Mouse (Mus musculus): Measurements from ENCODE around the gene Raet1e.
"Not testable (repeated sequence)": the region's sequence is repeated elsewhere in the genome, so short reads cannot be mapped to it uniquely, and the experiment has no call there.

Gene Raet1e

DNA sequence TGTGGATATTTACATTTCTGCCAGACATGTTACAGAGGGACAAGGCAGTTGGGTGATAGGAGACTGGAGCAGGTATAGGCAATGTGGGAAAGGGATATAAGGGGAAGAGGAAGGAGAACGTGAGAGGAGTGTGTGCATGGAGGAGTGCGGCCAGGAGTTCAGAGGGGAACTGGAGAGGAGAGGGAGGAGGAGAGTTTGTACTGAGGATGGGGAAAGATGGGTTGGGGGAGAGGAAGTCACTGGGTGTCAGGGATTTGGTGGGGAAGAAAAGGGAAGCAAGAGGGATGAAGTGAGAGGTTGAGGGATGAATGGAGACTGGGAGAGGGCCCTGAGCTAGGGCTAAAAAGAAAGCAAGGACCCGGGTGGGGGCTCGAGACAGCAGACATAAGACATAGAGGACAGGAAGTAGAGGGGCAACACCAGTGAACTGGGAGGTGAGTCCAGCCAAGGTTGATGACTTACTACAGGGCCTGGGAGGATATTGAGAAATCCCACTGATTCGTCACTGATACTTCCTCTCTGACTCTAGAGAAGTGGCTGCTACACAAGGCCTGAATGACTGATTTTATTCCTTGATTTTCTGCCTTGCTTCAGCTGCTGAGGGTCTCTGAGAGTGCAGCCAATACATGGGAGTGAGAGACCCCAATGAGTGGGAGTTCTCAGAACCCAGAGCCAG, 7.1 kb downstream of the Raet1e start:
- DNase-seq: not testable (repeated sequence)

DNA sequence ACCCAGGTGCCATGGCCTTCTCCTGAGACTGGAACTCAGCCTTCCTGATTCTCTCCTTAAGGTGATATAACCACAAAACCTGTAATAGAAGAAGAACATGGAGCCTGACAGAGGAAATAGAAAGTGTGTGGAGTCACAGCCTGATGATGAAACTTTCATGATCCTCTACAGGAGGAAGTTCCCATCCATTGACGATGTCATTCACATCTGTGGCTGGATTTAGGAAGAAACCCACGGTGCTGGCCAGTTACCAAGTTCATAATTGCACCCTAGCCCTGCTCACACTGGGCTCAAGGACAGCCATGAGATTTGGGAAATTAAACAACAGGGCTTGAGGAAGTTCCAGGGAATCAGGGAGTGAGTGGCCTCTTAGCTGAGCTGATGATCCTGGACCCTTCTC, 7.7 kb downstream of the Raet1e start:
- DNase-seq: not testable (repeated sequence)

DNA sequence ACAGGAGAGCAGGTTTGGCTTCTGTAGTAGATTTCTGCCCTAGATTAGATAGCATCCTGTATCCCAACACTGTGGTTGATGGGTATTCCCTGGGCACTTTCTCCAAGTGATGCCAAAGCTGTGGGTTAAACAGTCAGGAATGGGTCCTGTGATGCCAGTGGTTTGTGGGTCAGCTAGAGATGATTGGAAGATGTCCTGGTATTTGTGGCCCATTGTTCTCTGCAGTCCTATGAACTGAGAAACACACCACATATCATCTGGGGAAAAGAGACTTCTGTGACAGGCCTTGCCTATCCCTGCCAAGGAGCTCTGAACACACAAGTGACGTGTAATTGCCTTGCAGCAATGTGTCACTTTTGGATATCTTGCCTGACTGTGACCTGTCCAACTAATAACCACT, 8.7 kb downstream of the Raet1e start:
- DNase-seq: not testable (repeated sequence)

DNA sequence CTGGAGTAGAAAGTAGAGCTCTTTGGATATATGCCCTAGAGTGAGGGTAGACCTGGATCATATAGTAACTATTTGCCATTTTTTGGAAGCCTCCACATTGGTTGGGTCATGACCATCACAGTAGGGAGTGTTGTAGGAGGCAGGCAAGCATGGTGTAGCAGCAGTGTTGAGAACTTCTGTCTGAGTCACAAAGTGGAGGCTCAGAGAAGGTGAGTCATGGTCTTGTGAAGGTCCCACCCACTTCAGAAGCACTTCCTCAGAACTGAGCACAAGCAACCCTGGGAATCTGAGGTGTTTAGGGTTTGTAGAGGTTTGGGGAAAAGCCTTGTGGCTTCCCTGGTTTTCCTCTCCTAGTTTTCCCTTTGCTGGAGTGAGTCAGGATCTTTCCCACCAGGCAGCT, 10.7 kb downstream of the Raet1e start:
- not testable (repeated sequence) for DNase-seq

DNA sequence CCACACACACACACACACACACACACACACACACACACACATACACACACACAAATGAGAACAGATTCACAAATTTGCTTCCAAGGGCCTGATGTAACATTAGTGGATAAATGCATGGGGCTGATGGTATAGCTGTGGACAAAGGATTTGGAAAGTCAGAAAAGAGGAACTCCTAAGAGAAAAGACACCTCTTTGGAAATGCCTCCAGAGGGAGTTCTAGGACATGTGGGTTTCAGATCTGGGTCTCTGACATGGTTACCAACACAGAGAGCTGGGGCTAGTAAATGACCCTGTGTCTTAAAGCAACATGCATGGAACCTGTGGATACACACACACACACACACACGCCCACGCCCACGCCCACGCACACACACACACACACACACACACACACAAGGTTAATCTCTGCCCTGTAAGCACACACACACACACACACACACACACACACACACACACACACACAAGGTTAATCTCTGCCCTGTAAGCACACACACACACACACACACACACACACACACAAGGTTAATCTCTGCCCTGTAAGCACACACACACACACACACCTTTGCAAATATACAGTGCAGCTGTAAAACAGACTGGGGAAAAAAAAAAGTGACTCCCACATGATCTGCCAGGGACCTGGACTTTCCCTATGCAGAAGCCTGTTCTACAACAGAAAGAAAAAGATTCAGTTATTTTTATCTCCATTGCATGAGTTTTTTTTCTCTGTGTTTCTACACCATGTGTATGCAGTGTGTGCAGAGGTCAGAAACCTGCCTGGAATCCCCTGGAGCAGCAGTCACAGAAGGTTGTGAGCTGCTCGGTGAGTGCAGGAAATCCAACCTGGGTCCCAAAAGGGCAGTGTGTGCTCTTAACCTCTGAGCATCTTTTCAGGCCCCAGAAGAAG, 14.3 kb downstream of the Raet1e start:
- DNase-seq: not testable (repeated sequence)

DNA sequence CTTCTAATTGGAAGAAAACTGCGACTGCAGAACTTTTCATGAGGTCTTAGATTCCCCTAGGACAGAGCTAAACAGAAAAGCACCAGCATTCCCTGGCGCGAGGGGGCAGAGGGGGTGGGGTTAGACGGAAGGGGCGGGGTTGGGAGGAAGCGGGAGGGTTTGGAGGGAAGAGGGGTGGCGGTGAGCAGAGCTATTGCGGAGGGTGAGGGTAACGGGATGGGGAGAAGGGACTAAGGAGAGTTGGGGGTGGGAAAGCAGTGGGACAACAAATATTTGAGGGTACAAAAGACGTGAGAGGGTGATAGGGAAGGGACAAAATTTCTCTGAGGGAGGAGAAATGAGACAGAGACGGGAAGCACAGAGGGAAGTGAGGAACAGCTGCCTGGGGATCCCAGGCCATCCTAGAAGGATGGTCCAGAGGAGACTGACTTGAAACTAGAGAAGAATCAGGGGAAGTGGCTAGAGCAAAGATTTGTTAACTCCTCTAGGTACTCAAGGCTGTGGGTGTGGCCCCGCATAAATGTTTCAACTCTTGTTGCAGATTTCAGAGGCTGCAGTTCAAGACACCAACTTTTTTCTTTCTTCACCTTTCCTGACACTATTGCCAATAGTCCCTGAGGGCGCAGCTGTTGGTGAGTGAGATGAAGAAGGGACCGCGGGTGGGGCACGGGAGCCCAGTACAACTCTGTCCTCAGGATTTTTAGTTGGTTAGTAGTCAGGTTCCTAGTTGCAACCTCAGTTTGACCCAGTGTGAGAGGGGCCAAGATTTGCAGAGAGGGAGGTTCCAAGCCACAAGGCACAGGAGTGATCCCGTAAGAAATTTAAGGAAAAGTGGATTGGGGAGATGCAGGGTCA, 15.2 kb downstream of the Raet1e start:
- DNase-seq: not testable (repeated sequence)

DNA sequence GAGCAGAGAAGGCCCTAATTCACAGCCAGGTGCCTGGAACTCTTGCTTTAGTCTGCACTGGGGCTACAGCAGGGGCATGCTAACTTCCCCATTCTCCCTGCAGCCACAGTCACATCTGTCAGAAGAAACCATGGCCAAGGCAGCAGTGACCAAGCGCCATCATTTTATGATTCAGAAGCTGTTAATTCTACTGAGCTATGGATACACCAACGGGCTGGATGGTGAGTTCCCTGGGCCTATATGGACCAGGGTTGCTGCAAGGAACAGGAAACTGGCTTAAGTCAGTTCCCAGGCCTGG, 15.8 kb downstream of the Raet1e start:
- DNase-seq: not testable (repeated sequence)

DNA sequence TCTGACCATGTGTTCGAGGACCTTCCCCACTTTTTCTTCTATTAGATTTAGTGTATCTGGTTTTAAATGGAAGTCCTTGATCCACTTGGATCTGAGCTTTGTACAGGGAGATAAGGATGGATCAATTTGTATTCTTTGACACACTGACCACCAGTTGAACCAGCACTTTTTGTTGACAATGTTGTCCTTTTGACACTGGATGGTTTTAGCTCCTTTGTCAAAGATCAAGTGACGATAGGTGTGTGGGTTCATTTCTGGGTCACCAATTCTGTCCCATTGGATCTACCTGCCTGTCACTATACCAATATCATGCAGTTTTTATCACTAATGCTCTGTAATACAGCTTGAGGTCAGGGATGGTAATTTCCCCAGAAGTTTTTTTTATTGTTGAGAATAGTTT, 18.1 kb downstream of the Raet1e start:
- not testable (repeated sequence) for DNase-seq

DNA sequence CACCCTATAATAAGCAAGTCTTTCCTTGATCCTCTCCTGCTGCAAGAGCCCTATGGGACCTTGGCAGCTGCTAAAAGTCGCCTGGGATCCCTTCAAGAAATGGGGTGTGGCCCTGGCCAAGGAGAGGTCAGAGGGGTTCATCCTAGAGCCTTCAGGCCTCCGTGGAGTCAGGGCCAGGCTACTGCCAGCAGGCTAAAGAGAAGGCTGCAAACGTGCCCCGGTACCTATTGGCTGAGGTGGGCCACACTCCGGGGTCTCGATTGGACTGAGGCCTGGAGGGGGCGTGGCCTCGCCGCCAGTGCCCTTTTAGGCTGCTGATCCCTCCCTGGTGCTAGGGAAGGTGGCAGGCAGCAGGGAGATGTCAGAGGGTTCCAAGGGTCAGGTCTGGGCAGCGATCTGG, 32.7 kb downstream of the Raet1e start:
- DNase-seq: not testable (repeated sequence)

DNA sequence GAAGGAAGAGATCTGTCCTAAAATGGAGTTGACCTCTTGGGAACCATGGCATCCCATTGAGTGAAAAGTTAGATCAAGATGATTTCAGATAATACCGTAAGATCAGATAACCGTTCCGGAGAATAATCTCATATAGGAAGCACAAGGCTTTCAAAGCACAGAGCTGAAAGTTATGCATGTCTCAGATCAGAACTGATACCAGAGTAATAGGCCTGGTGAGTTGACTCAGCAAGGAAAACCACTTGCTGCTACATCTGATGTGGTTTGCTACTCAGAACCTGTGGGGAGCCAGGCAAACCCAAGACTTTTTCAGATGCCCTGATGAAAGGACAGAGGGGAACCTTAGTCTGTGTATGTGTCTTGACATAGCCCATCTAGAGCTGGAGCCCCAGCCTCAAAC, 43.0 kb downstream of the Raet1e start:
- DNase-seq: not testable (repeated sequence)

DNA sequence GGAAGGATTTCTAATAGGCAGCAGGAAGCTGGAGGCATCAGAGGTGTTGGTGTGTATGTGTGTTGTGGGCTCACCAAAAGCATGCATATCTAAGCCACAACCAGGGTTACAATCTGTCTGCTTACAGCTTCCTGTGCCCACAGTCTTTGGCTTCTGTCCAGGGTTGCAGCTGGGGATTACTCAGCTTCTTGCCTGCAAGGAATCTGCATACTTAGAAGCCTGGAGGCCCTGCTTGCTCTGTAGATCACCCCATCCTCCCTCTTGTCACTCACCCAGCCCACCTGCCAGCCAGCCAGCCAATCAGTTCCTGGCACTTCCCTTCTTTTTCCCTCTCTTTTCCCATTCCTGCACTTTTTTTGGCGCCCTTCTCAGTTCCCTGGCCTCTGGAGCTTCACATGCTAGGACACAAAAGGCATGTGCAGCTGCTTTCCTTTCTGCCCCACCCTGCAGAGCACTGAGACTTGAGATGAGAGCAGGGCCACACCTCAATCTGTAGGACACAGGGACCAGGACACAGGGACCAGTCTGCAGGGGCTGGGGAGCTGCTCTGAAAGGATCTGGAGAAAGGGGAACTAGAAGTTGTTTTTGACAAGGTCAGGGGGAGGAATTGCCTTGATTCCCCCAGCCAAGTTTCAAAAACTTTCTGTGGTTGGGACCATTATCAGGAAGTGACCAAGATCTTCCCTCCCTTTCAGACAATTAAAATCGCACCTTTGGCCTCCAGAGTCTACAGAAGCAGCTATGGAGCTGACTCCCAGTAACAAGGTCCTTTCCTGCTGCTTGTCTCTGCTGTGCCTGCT, 44.6 kb downstream of the Raet1e start:
- DNase-seq: not testable (repeated sequence)

DNA sequence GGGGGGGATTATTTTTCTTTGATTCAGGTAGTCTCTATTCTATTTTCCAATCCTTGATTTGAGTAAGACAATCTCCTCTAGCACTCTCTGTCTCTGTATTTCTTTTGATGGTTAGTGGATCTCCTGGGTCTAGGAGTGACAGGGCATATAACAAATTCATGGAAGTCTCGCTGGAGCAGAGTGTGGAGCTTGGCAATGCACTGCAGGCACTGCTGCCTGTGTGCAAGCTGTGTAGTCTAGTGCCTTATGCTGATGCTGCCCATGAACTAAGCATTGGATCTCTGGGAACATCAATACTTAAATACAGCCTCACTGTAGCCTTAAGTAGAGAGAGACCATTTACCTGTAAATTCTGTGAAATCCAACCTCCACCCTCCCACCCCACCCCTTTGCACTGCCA, 48.1 kb downstream of the Raet1e start:
- DNase-seq: not testable (repeated sequence)

DNA sequence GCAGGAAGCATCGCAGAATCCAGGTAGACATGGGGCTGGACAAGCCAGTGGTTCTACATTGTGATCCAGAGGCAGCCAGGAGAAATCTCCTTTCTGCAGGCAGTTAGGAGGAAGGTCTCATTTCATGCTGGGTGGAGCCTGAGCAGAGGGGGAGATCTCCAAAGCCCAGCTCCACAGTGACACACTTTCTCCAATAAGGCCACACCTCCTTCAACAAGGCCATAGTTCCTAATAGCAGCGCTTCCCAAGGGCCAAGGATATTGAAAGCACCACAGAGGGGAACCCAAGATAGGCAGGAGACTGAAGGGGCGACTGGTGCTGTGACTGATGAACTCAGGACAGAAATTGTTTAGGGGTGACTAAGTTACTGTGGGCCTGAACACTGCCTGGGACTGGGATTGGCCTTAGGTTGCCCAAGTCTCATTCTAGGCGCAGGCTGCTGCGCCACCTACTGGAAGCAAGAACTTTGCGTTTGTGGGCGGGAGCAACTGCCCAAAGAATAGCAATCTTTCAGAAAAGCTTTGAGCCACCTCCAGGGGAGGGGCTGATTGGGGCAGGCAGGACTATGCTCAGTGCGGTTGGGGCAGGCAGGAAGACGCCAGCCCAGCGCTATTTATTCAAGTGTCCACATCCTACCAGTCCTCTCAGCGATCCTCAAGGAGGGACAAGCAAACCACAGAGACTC, 53.8 kb downstream of the Raet1e start:
- DNase-seq: peak; percentile 38

DNA sequence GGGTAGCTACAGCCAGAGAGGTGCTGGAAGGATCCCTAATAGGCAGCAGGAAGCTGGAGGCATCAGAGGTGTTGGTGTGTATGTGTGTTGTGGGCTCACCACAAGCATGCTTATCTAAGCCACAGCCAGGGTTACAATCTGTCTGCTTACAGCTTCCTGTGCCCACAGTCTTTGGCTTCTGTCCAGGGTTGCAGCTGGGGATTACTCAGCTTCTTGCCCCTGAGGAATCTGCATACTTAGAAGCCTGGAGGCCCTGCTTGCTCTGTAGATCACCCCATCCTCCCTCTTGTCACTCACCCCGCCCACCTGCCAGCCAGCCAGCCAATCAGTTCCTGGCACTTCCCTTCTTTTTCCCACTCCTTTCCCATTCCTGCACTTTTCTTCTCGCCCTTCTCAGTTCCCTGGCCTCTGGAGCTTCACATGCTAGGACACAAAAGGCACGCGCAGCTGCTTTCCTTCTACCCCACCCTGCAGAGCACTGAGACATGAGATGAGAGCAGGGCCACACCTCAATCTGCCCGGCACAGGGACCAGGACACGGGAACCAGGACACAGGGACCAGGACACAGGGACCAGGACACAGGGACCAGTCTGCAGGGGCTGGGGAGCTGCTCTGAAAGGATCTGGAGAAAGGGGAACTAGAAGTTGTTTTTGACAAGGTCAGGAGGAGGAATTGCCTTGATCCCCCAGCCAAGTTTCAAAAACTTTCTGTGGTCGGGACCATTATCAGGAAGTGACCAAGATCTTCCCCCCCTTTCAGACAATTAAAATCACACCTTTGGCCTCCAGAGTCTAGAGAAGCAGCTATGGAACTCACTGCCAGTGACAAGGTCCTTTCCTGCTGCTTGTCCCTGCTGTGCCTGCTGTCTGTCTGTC, 65.3 kb downstream of the Raet1e start:
- peak; percentile 21 for DNase-seq

DNA sequence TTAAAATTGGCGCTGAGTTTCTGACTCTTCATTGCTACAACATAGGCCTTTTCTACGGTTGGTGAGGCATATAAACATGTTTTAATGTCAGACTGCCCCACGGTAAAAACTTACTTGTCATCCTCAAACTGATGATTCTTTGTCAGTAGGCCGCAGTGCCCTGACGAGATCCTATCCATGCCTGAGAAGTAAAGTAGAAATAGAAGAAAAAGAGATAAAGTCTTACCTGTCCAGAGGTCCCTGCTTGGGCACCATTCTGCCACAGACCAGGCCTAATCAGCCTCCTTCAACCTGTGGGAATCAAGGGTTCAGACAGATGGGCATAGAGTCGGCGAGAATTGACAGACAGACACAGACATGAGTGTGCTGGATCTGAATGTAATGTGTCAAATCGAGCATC, 106.7 kb downstream of the Raet1e start:
- no peak for DNase-seq

DNA sequence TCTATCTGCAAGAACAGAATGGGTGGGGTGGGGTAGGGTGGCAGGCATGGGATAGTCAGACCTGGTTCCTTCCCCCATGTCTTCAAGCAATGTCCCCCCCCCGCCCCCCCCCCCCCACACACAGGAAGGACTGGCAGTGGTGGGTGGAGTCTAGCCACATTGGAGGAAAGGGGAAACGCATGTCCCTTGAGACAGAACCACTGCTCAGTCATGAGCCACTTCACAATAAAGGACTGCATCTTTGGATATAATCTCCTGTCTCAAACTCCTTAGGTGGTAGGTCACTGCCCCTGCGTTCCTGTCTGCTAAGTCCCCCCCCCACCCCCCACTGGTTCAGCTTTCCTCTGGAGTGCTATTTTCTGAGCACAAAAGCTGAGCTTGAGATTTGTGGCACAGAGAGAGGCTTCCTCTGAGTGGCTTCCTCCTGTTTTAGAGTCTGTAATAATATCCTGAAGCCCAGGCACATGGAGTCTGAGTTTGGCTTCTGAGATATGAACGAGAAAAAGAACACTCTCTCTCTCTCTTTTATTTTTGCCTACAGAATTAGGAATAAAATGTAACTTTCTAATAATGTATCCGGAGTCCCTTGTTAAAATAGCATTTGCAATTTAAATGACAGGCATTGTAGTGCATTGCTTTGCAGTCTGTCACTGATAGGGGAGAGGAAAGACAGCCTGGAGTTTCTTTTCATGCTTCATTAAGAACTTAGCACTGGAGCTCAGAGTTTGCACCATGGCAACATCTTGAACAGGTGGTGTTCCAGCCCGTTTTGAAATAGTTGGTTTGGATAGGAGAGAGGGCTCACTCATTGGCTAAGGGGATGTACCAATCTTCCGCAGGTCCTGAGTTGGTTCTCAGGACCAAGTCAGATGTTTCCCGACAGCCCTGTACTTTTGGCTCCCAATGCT, 112.8 kb downstream of the Raet1e start:
- not testable (repeated sequence) for DNase-seq

DNA sequence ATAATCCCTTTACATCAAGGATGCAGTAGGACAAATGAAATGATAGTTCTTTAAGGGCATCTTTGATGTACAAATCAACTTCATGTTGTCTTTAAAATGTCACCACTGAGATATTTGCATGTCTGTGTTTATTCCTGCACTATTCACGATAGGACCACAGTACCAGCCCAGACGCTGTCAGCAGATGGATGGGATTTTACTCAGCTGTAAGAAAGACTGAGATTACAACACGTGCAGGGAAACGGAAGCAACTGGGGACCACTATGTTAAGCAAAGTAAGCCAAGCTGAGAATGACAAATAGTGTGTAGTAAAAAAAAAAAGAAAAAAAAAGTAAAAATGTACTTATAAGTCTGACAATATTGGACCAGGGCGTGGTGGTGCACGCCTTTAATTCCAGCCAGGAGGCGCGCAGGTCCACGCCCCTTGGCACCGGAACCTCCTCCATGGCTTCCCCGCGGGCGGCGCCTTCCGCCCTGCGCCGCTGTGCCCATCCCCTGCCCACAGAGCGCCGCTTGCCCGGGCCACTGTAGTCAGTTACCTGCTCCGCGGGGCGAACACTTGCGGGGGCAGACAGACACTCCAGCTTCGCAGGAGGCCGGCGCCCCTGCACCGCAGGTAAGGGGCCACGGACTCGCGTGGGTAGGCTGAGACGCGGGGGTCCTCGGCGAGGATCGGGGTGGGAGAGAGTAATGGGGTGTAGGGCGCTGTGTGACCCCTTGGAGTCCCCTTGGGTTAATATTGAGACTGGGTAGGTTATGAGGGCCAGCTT, 114.7 kb downstream of the Raet1e start:
- DNase-seq: not testable (repeated sequence)

DNA sequence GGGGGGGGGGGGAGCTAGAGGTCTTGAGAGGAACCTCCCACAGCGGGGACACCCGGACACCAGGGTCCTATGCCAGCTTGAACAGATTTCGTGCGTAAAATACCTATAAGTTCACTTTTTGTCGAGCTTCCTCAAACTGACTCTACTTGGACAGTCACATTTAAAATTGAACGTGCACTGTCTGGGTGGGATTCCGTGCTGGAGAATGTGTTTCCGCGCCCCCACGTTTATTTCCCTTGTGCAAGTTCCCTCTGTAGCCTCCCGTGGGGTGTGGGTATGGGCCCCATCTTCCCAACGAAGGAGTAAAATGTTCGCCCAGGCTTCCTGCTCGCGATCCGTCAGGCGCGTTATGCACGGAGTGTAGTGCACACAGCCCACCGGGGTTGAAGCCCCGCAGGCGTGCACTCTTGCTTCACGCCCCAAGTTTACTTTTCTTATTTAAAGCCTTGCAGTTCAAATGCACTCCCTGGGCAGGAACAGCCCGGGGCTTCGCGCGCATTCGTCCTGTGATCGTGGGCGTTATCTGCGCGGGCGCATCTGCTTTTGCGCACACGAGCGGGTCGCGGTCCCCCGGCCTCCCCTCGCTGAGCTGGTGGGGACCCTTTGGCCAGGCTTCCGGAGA, 115.4 kb downstream of the Raet1e start:
- DNase-seq: no peak
